Mouse (Mus musculus) spleen, adult 2 months (tissue): ENCODE results near the gene Hira. TPM values are rescaled to one million over a fixed set of nuclear protein-coding genes. Genes with fewer than 3 reads are reported as not detected.
"Not testable (repeated sequence)": the region's sequence is repeated elsewhere in the genome, so short reads cannot be mapped to it uniquely, and the experiment has no call there.

Experiments
- DNase-seq, 2 experiments: peaks; one replicate each; pipeline versions ENCODE4 v3.0.0 to v3.0.0-alpha.2; 2012 to 2021; ENCODE audit warnings: low spot score in 2 of 2, low read depth in 1 of 2
- H3K27ac ChIP-seq: fragments of 200-500 bp; 2 replicates; pipeline ENCODE4 v1.5.1; 2012; ENCODE audit warnings: low read length, inconsistent platforms; ENCODE audit not compliant: insufficient read depth
- H3K27me3 ChIP-seq: fragments of 200-500 bp; 2 replicates; pipeline ENCODE4 v1.6.1; 2012; ENCODE audit warnings: mild to moderate bottlenecking, moderate library complexity, low read length, inconsistent platforms; ENCODE audit not compliant: control insufficient read depth, insufficient read depth
- H3K36me3 ChIP-seq: fragments of 200-500 bp; 2 replicates; pipeline ENCODE4 v1.6.1; 2012; ENCODE audit warnings: mild to moderate bottlenecking, low read length, inconsistent platforms; ENCODE audit not compliant: control insufficient read depth, insufficient read depth
- H3K4me1 ChIP-seq: fragments of 200-500 bp; 2 replicates; pipeline ENCODE4 v1.6.1; 2011; ENCODE audit warnings: inconsistent platforms; ENCODE audit not compliant: control insufficient read depth, insufficient read depth, insufficient read length
- H3K4me3 ChIP-seq: fragments of 200-500 bp; 2 replicates; pipeline ENCODE4 v1.5.1; 2011; ENCODE audit warnings: mild to moderate bottlenecking, inconsistent platforms; ENCODE audit not compliant: insufficient read depth, insufficient read length; ENCODE audit errors: extremely low read depth
- CTCF ChIP-seq: fragments of 200-500 bp; IDR thresholded peaks from 2 replicates; pipeline ENCODE4 v1.5.1; 2011; ENCODE audit warnings: mild to moderate bottlenecking, inconsistent platforms; ENCODE audit not compliant: insufficient read depth, insufficient read length, insufficient replicate concordance; ENCODE audit errors: extremely low read depth
- POLR2A ChIP-seq: fragments of 200-500 bp; IDR thresholded peaks from 2 replicates; pipeline ENCODE4 v1.6.1; 2011; ENCODE audit warnings: low read depth, low read length, inconsistent platforms
- WGBS: fragments of 180-500 bp; shearing (Covaris S2); methylation state at CpG from one replicate; pipeline ENCODE4 v1.1.7; 2018; 5-methylcytosine and 5-hydroxymethylcytosine counted together
- polyA plus RNA-seq: library from polyadenylated mRNA; depleted of rRNA; stranded (reverse); fragments of >200 nt; gene quantifications from 2 replicates; pipeline ENCODE4 v1.2.3, GENCODE M21; 2012

The Hira gene
- polyA plus RNA-seq, 1 experiment = 50.0 TPM

GRCm38 (mm10) chr16:18952813-18953212 is 76.0 kb downstream of the Hira start:
- H3K27me3 ChIP-seq = no peaks in the 10 kb centered on the region
- no peak for TF ChIP-seq CTCF
- no peak for TF ChIP-seq POLR2A
- H3K4me1 ChIP-seq = no peaks in the 10 kb centered on the region
- no peak for DNase-seq
- peaks cover 55% of the 10 kb centered on the region for H3K36me3 ChIP-seq
- no peak overlapping the region for H3K4me3 ChIP-seq
- H3K27ac ChIP-seq = no peak overlapping the region

- Histone ChIP-seq H3K27me3 (no peaks in the 10 kb centered on the region), H3K4me3 (no peak overlapping the region), H3K36me3 (peaks cover 41% of the 10 kb centered on the region), H3K27ac (no peak overlapping the region), H3K4me1 (no peaks in the 10 kb centered on the region)
- no peak for DNase-seq
- TF ChIP-seq CTCF = no peak
- no peak for TF ChIP-seq POLR2A
- 93% methylated on average over 3 of the region's 3 CpGs for WGBS
Observed at GRCm38 (mm10) chr16:18955070-18955469, 78.2 kb downstream of the Hira start.

- DNase-seq = no peak
- Histone ChIP-seq H3K27me3 (no peaks in the 10 kb centered on the region), H3K4me1 (no peaks in the 10 kb centered on the region; the same call in 1 of the 2 replicates), H3K27ac (no peak overlapping the region), H3K36me3 (peaks cover 20% of the 10 kb centered on the region), H3K4me3 (no peak overlapping the region)
- TF ChIP-seq CTCF (no peak), POLR2A (no peak)
Observed at GRCm38 (mm10) chr16:18963486-18963885, 86.6 kb downstream of the Hira start.

GRCm38 (mm10) chr16:18969420-18970128 is 92.7 kb downstream of the Hira start:
- Histone ChIP-seq H3K36me3 (peaks cover 26% of the 10 kb centered on the region), H3K27ac (no peak overlapping the region), H3K27me3 (no peaks in the 10 kb centered on the region), H3K4me3 (no peak overlapping the region), H3K4me1 (no peaks in the 10 kb centered on the region)
- no peak for DNase-seq
- WGBS = 94% methylated on average over 9 of the region's 9 CpGs
- TF ChIP-seq POLR2A (no peak), CTCF (no peak)

- no peak overlapping the region for H3K27ac ChIP-seq
- H3K4me3 ChIP-seq = no peak overlapping the region
- no peaks in the 10 kb centered on the region for H3K4me1 ChIP-seq
- H3K27me3 ChIP-seq = no peaks in the 10 kb centered on the region
- H3K36me3 ChIP-seq = peaks cover 25% of the 10 kb centered on the region
- DNase-seq = no peak
- WGBS = 89% methylated on average over 3 of the region's 3 CpGs
- no peak for TF ChIP-seq POLR2A
- no peak for TF ChIP-seq CTCF
Observed at GRCm38 (mm10) chr16:18970837-18971236, 94.0 kb downstream of the Hira start.

- not testable (repeated sequence) for H3K27me3 ChIP-seq, H3K27ac ChIP-seq, H3K36me3 ChIP-seq, H3K4me1 ChIP-seq, DNase-seq, H3K4me3 ChIP-seq
- WGBS = 91% methylated on average over 23 of the region's 23 CpGs
Observed at GRCm38 (mm10) chr16:18975665-18976064, 98.8 kb downstream of the Hira start.

- 81% methylated on average over 23 of the region's 23 CpGs for WGBS
- Histone ChIP-seq H3K4me3 (no peak overlapping the region), H3K27me3 (no peaks in the 10 kb centered on the region), H3K27ac (no peak overlapping the region), H3K4me1 (no peaks in the 10 kb centered on the region), H3K36me3 (peaks cover under 1% of the 10 kb centered on the region; the same call in 1 of the 2 replicates)
- DNase-seq = no peak
- no peak for TF ChIP-seq CTCF
- TF ChIP-seq POLR2A = no peak
Observed at GRCm38 (mm10) chr16:18976315-18976714, 99.5 kb downstream of the Hira start.
